Comparison of ENCODE assay signal across 8 mouse cellular contexts in the genomic region with DNA sequence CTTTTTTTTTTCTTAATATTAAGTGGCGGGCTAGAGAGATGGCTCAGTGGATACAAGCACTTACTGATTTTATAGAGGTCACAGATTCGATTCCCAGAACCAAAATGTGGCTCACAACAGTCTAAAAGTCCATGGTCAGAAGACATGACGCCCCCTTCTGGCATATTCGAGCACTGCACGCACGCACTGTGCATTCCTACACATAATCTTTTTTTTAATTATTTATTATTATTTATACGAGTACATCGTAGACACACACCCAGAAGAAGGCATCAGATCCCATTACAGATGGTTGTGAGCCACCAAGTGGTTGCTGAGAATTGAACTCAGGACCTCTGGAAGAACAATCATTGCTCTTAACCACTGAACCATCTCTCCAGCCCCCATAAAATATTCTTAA. TPM values are rescaled to one million over a fixed set of nuclear protein-coding genes. Genes with fewer than 3 reads are reported as not detected.
A peak's percentile ranks its signal among the peaks of the same experiment; 100 is the strongest.
DNase-seq lines count a peak whose midpoint lies in the region; ATAC-seq and TF ChIP-seq lines count a peak whose summit lies in the region.

No protein-coding gene starts in this region.

- WGBS in kidney, embryonic 16.5 days: 78% methylated on average over 8 of the region's 8 CpGs
- 79% methylated on average over 8 of the region's 8 CpGs for whole genome bisulfite sequencing in bone marrow, adult 2 months
- 71% methylated on average over 8 of the region's 8 CpGs for WGBS in hindbrain, embryonic 12.5 days
- WGBS in midbrain, embryonic 11.5 days: 67% methylated on average over 8 of the region's 8 CpGs

- peaks cover 11% of the 10 kb centered on the region for H3K4me1 ChIP-seq in kidney, embryonic 16.5 days (ENCODE audit: insufficient read depth, low read length)
- no peaks in the 10 kb centered on the region; the same call in 1 of the 2 replicates for H3K4me1 ChIP-seq in bone marrow, adult 2 months (ENCODE audit: control insufficient read depth, insufficient read depth, low read length)
- H3K4me1 ChIP-seq in hindbrain, embryonic 12.5 days: peaks cover 10% of the 10 kb centered on the region
- H3K4me1 ChIP-seq in midbrain, embryonic 11.5 days (ENCODE audit: control insufficient read depth, insufficient read depth, low read length): peaks cover 6% of the 10 kb centered on the region; the same call in 1 of the 2 replicates

- peak overlapping the region; percentile 71 for H3K4me2 ChIP-seq in kidney, embryonic 16.5 days (replicated peaks; ENCODE audit: low read depth, low read length)
- peak overlapping the region; percentile 61 for H3K4me2 ChIP-seq in hindbrain, embryonic 12.5 days (replicated peaks)
- peak overlapping the region; percentile 76 for H3K4me2 ChIP-seq in midbrain, embryonic 11.5 days

- peak overlapping the region; percentile 57; the same call in 1 of the 2 replicates for H3K4me3 ChIP-seq in kidney, embryonic 16.5 days (ENCODE audit: low read length)
- no peak overlapping the region for H3K4me3 ChIP-seq in bone marrow, adult 2 months (replicated peaks; ENCODE audit: control insufficient read depth, low read depth, low read length)
- H3K4me3 ChIP-seq in hindbrain, embryonic 12.5 days: peak overlapping the region; percentile 40; the same call in 1 of the 2 replicates
- H3K4me3 ChIP-seq in midbrain, embryonic 11.5 days (ENCODE audit: low read depth, low read length): peak overlapping the region; percentile 47; the same call in 1 of the 2 replicates

- H3K27ac ChIP-seq in kidney, embryonic 16.5 days (ENCODE audit: low read length): peak overlapping the region; percentile 94; the same call in 1 of the 2 replicates
- no peak overlapping the region; the same call in 1 of the 2 replicates for H3K27ac ChIP-seq in bone marrow, adult 2 months (ENCODE audit: control insufficient read depth, insufficient read depth, low read depth, low read length, poor library complexity)
- H3K27ac ChIP-seq in hindbrain, embryonic 12.5 days: no peak overlapping the region
- no peak overlapping the region for H3K27ac ChIP-seq in midbrain, embryonic 11.5 days (ENCODE audit: low read depth, low read length)

- no peak for ATAC-seq in kidney, embryonic 16.5 days (ENCODE audit: low FRiP score, low TSS enrichment)
- no peak for ATAC-seq in hindbrain, embryonic 12.5 days (ENCODE audit: low FRiP score)
- ATAC-seq in midbrain, embryonic 11.5 days (ENCODE audit: low FRiP score): no peak
- no peak for ATAC-seq in inflammation-experienced regulatory T-cells, adult 6 months

- TF ChIP-seq POLR2A in bone marrow, adult 2 months (IDR thresholded peaks at IDR 0.05; ENCODE audit: borderline replicate concordance, control insufficient read depth, low read depth, low read length): no peak

- no peak overlapping the region; the same call in 1 of the 2 replicates for H3K9ac ChIP-seq in kidney, embryonic 16.5 days (replicated peaks; ENCODE audit: low read length)
- H3K9ac ChIP-seq in hindbrain, embryonic 12.5 days: no peak overlapping the region
- H3K9ac ChIP-seq in midbrain, embryonic 11.5 days (ENCODE audit: low read length): peak overlapping the region; percentile 68

- DNase-seq in kidney, adult 11 months: no peak
- peak; percentile 84 for DNase-seq in midbrain, embryonic 11.5 days (ENCODE audit: low spot score, missing footprints)
- no peak for DNase-seq in left cerebral cortex, postnatal 36 days (ENCODE audit: low spot score in 2 of 2)
- no peak for DNase-seq in spleen, adult 18-20 months

- TF ChIP-seq CTCF in bone marrow, adult 2 months (IDR thresholded peaks at IDR 0.05; ENCODE audit: control insufficient read depth, insufficient read depth, low read length): 0 out of 2 replicates have a peak, but pooled peaks have one; percentile 12

- H3K27me3 ChIP-seq in kidney, embryonic 16.5 days (ENCODE audit: insufficient read depth, low read length): no peaks in the 10 kb centered on the region
- H3K27me3 ChIP-seq in hindbrain, embryonic 12.5 days: no peaks in the 10 kb centered on the region
- H3K27me3 ChIP-seq in midbrain, embryonic 11.5 days (ENCODE audit: control insufficient read depth, insufficient read depth, low read length): no peaks in the 10 kb centered on the region

- H3K9me3 ChIP-seq in kidney, embryonic 16.5 days (ENCODE audit: low read length): no peaks in the 10 kb centered on the region
- H3K9me3 ChIP-seq in hindbrain, embryonic 12.5 days (replicated peaks): no peaks in the 10 kb centered on the region
- no peaks in the 10 kb centered on the region for H3K9me3 ChIP-seq in midbrain, embryonic 11.5 days (ENCODE audit: control insufficient read depth, low read length)

- intact Hi-C loops in left cerebral cortex, postnatal 36 days (cut with DNase I): no loop called here

- H3K36me3 ChIP-seq in kidney, embryonic 16.5 days (ENCODE audit: insufficient read depth, low read length): no peaks in the 10 kb centered on the region
- no peaks in the 10 kb centered on the region for H3K36me3 ChIP-seq in hindbrain, embryonic 12.5 days
- H3K36me3 ChIP-seq in midbrain, embryonic 11.5 days (ENCODE audit: control insufficient read depth, insufficient read depth, low read length): no peaks in the 10 kb centered on the region

RNA-seq across cellular contexts. Expression of gene Atp23, which starts 3.9 kb away (rescaled TPM):
- polyA plus RNA-seq in kidney, embryonic 16.5 days (2015; fragmentation: Nextera tagmentation; extraction: Ambion mirVana): 16.5 and 18.4 TPM in 2 replicates
- 0.83 and 3.3 TPM in 2 replicates for polyA plus RNA-seq in bone marrow, adult 2 months (2011; ENCODE audit: insufficient read depth, insufficient read length, low replicate concordance, missing spikeins)
- 14.8 and 15.0 TPM in 2 replicates for polyA plus RNA-seq in hindbrain, embryonic 12.5 days (2016; fragmentation: Nextera tagmentation; extraction: Ambion mirVana)
- polyA plus RNA-seq in midbrain, embryonic 11.5 days (2014; fragmentation: Nextera tagmentation; extraction: Ambion mirVana): 15.9 and 17.8 TPM in 2 replicates
- 1 to 10 TPM; 8.9 to 9.5 TPM for total RNA-seq in left cerebral cortex, postnatal 36 days (2021)
- polyA plus RNA-seq in inflammation-experienced regulatory T-cells, adult 6 months (2017; shearing (Covaris generic)): 1 to 10 TPM; 3.4 to 7.5 (median 5.1) TPM
